Mouse (Mus musculus) olfactory bulb, adult 2 months (tissue): ENCODE results near the gene Cks2. TPM values are rescaled to one million over a fixed set of nuclear protein-coding genes. Genes with fewer than 3 reads are reported as not detected.
"Not testable (repeated sequence)": the region's sequence is repeated elsewhere in the genome, so short reads cannot be mapped to it uniquely, and the experiment has no call there.

Source experiments
- H3K27ac ChIP-seq: fragments of 200-500 bp; 2 replicates; pipeline ENCODE4 v1.5.1; 2012; ENCODE audit warnings: low read depth, low read length; ENCODE audit not compliant: insufficient read depth
- H3K4me1 ChIP-seq: fragments of 200-500 bp; 2 replicates; pipeline ENCODE4 v1.6.1; 2012; ENCODE audit warnings: low read length; ENCODE audit not compliant: control insufficient read depth, insufficient read depth
- H3K4me3 ChIP-seq: fragments of 200-500 bp; 2 replicates; pipeline ENCODE4 v1.5.1; 2012; ENCODE audit warnings: mild to moderate bottlenecking, low read depth, low read length, moderate library complexity; ENCODE audit not compliant: insufficient read depth
- CTCF ChIP-seq: fragments of 200-500 bp; IDR thresholded peaks from 2 replicates; pipeline ENCODE4 v1.5.1; 2012; ENCODE audit warnings: low read depth, mild to moderate bottlenecking, low read length, moderate library complexity; ENCODE audit not compliant: insufficient read depth
- POLR2A ChIP-seq: fragments of 200-500 bp; IDR thresholded peaks from 2 replicates; pipeline ENCODE4 v1.6.1; 2012; ENCODE audit warnings: mild to moderate bottlenecking, low read depth, low read length, moderate library complexity; ENCODE audit not compliant: insufficient read depth
- WGBS: fragments of 180-500 bp; shearing (Covaris S2); methylation state at CpG from one replicate; pipeline ENCODE4 v1.1.7; 2018; 5-methylcytosine and 5-hydroxymethylcytosine counted together
- polyA plus RNA-seq: library from polyadenylated mRNA; stranded (reverse); fragments of >200 nt; gene quantifications from 2 replicates; pipeline ENCODE4 v1.2.4, GENCODE M21; 2012; ENCODE audit warnings: low replicate concordance; ENCODE audit not compliant: missing spikeins, insufficient read depth, insufficient read length

Gene Cks2
- polyA plus RNA-seq, 1 experiment, result not detected

DNA sequence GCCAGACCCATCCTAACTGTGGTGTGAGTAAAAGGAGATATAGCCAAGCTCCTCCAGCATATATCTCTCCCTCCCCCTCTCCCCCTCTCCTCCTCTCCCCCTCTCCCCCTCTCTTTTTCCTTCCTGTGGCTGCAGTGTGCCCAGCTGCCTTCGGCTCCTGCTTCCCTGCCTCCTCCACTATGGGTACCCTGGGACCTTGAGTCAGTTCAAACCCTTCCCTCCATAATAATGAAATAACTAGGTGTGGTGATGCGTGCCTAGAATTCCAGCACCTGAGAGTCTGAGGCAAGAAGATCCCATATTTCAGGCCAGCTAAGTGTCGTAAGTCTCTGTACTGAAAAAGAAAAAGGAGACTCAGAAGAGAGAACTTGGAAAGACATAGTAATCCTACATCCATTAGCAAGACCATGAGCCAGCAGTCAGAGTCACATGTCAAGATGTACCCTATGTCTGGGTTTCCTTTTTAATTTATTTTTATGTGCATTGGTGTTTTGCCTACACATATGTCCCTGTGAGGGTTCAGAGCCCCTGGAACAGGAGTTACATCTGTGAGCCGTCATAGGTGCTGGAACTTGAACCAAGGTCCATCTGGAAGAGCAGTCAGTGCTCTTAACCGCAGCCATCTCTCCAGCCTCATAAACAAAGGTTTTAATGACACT, 12.3 kb upstream of the Cks2 start:
- 92% methylated on average over 5 of the region's 5 CpGs for WGBS
- H3K4me3 ChIP-seq, result no peak overlapping the region
- H3K4me1 ChIP-seq, result no peaks in the 10 kb centered on the region

DNA sequence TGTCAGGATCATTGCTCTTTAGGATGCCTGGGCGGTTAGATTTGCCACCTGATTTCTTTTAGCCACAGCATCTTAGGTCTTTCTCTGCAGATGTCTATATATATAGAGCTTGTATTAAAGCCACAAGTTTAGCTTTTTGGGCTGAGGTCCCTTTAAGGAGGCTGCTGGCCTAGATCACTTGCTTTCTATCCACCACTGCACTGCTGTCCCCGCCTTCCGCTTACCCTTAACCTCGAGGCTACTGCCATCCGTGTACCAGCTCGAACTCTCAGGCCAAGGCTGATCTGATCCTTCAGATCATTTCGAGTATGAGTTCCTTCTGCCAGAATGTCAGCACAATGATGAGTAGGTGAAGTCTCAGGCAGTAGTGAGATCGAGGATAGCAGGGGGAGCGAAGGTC, 9.6 kb upstream of the Cks2 start:
- not testable (repeated sequence) for H3K4me3 ChIP-seq, H3K27ac ChIP-seq, H3K4me1 ChIP-seq
- 70% methylated on average over 5 of the region's 9 CpGs for WGBS

More for the DNA sequence above, 12.3 kb upstream of the Cks2 start:
- TF ChIP-seq CTCF, result no peak
- no peak for TF ChIP-seq POLR2A
- H3K27ac ChIP-seq, result no peak overlapping the region

DNA sequence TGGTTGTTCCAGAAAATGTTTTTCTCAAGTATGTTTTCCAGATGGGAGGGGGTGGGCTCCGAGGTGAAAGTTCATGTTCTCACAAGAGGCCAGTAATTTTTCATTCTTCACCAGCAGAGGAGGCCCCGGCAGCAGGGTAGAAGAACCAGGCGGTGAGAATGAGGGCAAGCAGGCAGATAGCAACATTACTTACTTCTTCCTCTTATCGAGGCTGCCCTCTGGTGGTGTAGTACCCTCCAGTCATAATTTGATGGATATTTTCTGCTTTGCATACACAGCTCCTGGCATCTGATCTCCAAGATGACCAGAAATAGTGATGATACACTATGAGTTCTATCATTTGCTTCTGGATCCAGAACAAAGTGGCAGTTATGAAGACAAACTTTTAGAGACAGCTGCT, 6.1 kb upstream of the Cks2 start:
- Histone ChIP-seq H3K4me3 (no peak overlapping the region), H3K27ac (no peak overlapping the region), H3K4me1 (no peaks in the 10 kb centered on the region)
- WGBS, result 94% methylated on average over 4 of the region's 4 CpGs
- TF ChIP-seq CTCF (no peak), POLR2A (no peak)

DNA sequence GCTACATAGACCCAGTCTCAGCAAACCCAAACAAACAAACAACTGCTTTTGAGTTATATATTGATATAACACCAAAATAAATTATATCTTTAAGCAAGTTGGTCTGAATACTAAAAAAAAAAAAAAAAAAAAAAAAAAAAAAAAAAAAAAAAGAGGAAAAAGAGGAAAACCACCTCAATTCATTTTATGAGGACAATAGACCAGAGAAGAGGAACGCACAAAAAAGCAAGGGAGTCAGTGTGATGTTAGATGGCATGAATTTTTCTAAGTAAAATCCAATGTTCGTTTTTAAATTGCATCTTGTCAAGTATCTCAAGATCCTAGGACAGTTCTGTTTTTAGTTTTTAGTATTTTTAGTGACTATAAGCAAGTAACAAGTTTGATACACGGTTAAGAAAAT, 3.6 kb upstream of the Cks2 start:
- H3K27ac ChIP-seq, result no peak overlapping the region
- peaks cover 7% of the 10 kb centered on the region for H3K4me1 ChIP-seq
- no peak overlapping the region for H3K4me3 ChIP-seq
- WGBS, result 75% methylated on average over 3 of the region's 3 CpGs
- TF ChIP-seq CTCF, result no peak

DNA sequence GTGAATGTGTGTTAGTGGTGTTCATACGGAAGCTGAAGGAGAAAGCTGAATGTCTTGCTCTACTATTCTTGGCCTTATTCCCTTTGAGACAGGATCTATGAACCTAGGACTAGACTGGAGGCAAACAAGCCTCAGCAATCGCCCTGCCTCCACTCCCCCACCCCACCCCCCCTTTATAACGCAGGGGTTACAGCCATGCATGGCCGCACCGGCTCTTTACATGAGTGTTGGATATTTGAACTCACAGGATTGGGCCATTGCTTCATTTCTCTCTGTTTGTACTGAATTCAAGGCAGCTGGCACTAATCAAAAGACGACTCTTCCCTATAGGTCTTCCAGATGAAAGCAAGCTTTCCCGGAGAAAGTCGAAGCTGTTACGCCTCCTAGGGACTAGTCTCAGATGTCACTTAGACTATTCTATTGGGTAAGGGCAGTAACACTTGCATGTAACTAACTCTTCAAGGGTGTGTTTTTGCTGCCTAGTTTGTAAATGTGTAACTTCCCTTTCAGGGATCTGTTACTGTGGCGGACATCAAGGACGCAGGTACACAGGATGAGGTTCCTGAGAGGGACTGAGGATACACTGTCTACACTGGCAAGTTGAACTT, 2.8 kb upstream of the Cks2 start:
- TF ChIP-seq CTCF (no peak), POLR2A (no peak)
- peaks cover 7% of the 10 kb centered on the region for H3K4me1 ChIP-seq
- WGBS, result 40% methylated on average over 11 of the region's 11 CpGs
- H3K4me3 ChIP-seq, result no peak overlapping the region
- no peak overlapping the region for H3K27ac ChIP-seq

DNA sequence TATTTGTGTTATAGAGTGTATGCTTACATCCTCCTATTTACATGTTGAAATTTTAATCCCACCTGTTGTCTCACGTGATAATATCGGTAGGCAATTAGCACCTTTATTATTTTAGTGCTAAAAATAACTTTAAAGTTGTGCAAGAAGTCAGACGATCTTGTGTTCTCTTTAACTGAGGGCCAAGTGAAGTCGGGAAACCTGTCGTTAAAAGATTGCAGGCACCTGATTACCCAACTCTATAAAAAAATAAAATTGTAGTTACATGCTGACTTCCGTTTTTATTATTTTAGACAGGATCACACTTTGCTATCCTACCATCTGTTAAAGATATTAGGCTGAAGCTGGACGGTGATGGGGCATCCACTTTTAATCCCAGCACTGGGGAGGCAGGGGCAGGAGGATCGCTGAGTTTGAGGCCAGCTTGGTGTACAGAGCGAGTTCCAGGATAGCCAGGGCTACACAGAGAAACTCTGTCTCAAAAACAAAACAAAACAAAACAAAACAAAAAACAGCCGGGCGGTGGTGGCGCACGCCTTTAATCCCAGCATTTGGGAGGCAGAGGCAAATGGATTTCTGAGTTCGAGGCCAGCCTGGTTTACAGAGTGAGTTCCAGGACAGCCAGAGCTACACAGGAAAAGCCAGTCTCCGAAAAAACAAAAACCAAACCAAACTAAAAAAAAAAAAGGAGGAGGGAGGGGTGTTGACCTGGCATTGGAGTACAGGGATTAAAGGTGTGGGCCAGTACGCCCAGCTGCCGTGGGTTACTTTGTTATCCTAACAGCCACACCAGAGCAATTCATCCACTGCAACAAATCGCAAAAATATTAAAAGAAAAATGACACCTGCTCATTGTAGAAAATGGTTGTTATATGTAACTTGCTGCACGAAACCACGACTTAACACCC, 856 bp upstream of the Cks2 start:
- no peak for TF ChIP-seq CTCF
- TF ChIP-seq POLR2A, result no peak
- WGBS, result 42% methylated on average over 20 of the region's 20 CpGs
- Histone ChIP-seq H3K27ac (peak overlapping the region; percentile 13; the same call in 1 of the 2 replicates), H3K4me1 (peaks cover 7% of the 10 kb centered on the region), H3K4me3 (peak overlapping the region; percentile 65)

DNA sequence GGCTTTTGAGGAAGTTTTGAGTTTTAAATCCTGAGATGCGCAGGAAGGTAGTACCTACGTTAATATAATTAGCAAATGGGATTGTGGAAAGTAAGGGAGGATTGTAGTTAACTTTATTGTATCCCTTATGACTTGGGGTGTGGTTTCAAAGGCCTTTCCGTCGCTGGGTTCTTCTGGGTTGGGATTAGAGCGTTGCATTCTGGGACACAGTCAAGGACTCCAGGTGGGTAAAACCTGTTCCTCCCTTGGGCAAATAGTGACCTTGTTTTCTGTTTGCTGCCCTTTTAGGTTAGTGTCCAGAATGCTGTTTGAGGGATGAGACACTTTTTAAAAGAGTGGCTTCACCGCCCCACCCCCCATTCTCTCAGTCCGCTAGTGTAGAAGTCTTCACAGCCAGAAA, 840 bp downstream of the Cks2 start:
- peak overlapping the region; percentile 65; the same call in 1 of the 2 replicates for H3K4me3 ChIP-seq
- WGBS, result 1% methylated on average over 7 of the region's 7 CpGs
- TF ChIP-seq POLR2A (no peak), CTCF (no peak)
- no peak overlapping the region for H3K27ac ChIP-seq
- peaks cover 7% of the 10 kb centered on the region for H3K4me1 ChIP-seq

DNA sequence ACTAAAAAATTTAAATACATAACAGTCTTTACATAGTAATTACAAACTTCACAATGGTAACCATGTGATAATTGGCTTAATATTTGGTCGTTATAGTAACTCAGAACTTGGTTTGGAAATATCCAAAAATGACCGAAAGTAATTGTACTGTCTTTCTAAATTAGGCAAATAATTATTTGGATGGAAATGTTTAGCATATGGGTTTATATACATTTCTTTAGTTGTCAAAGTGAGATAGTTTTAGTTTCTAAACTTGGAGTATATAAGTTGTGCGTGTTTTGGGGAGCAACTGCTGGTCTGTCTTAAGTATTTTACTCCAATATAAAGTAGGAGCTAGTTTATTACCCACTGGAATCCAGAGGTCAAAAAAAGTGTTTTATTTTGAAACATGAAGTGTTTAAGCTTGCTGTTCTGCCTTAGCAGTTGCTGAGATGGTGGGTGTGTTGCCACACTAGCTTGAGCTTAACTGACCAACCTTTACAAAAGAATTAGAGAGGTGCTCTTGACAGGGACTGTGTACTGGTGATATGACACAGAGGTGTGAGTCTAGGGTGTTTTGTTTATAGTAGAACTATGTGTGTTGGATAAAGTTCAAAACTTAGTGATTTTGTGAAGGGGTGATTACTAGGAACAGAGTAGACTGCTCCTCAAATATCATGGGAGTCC, 1.5 kb downstream of the Cks2 start:
- no peak overlapping the region for H3K27ac ChIP-seq
- no peak for TF ChIP-seq POLR2A
- no peak for TF ChIP-seq CTCF
- WGBS, result 24% methylated on average over 3 of the region's 3 CpGs
- peaks cover 7% of the 10 kb centered on the region for H3K4me1 ChIP-seq
- H3K4me3 ChIP-seq, result no peak overlapping the region

DNA sequence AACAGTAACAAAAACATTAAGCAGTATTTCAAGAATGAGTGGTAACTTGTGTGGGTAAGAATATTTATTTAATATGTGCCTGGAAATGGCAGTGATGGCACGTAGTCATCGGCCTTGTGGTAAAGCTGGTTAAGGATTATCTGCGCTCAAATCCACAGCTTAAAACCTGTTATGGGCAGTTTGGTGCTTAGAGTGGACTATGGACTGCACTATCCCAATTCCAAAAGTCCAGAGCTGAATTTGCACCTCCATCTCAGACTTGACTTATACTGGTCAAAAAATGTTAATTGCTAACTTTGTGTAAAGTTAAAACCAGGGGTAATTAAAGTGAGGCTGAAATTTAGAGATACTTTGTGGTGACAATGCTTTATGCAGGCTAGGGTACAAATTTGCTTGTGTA, 2.7 kb downstream of the Cks2 start:
- 91% methylated on average over 3 of the region's 3 CpGs for WGBS
- TF ChIP-seq CTCF (no peak), POLR2A (no peak)
- Histone ChIP-seq H3K27ac (no peak overlapping the region), H3K4me1 (peaks cover 11% of the 10 kb centered on the region), H3K4me3 (no peak overlapping the region)
